Mouse (Mus musculus) cerebellum, adult 2 months (tissue): Measurements from ENCODE around the gene Alk.

Experiments
- CTCF ChIP-seq: fragments of 200-500 bp; IDR thresholded peaks from 2 replicates; pipeline ENCODE4 v1.5.1; 2011; ENCODE audit warnings: low read depth, mild to moderate bottlenecking, control low read depth, low read length, moderate library complexity, borderline replicate concordance; ENCODE audit not compliant: insufficient read depth
- POLR2A ChIP-seq: fragments of 200-500 bp; IDR thresholded peaks from 2 replicates; pipeline ENCODE4 v1.6.1; 2011; ENCODE audit warnings: low read length, control low read depth, borderline replicate concordance; ENCODE audit not compliant: insufficient read depth

- TF ChIP-seq CTCF, result no peak
- no peak for TF ChIP-seq POLR2A
Observed at GRCm38 (mm10) chr17:71881369-71881768, 723.1 kb downstream of the Alk start.
